Mouse (Mus musculus): ENCODE results near the gene Mblac1.

DNA sequence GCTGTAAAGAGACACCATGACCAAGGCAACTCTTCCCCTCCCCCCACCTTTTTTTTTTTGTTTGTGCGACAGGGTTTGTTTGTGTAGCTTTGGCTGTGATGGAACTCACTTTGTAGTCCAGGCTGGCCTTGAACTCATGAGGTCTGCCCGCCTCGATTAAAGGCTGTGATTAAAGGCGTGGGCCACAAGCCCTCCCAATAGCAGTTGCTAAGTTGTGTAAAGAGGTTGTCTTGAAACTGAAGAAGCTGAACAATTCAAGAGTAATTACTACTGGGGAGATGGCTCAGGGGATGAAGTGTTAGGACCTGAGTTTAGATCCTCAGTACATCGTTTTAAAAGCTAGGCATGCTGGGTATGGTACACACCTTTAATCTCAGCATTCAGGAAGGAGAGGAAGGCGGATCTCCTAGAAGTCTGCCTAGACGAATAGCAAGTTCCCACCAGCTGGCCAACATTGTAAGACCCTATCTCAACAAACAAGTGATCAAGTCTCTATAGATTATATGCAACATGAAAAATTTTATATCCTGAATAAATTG is 33.8 kb upstream of the Mblac1 start:
- TF ChIP-seq MAFK (IDR thresholded peaks at IDR 0.05; ENCODE audit: insufficient read depth, low read depth, low read length), result no peak
- TF ChIP-seq ZC3H11A (IDR thresholded peaks at IDR 0.05; ENCODE audit: borderline replicate concordance, low read depth, low read length), result no peak
- TF ChIP-seq HCFC1 (IDR thresholded peaks at IDR 0.05; ENCODE audit: borderline replicate concordance, insufficient read depth, low read length), result no peak

Data from ES-E14 (cell line).